Mouse (Mus musculus) testis, adult 2 months (tissue): ENCODE measurements around the gene Zc3h7b.

Experiments used
- CTCF ChIP-seq: fragments of 200-500 bp; IDR thresholded peaks from 2 replicates; pipeline ENCODE4 v1.5.1; 2012; ENCODE audit warnings: low read depth, mild to moderate bottlenecking, inconsistent platforms, low read length, moderate library complexity; ENCODE audit not compliant: control insufficient read depth, insufficient read depth, insufficient replicate concordance
- POLR2A ChIP-seq: fragments of 200-500 bp; IDR thresholded peaks from 2 replicates; pipeline ENCODE4 v1.6.1; 2012; ENCODE audit warnings: low read depth, mild to moderate bottlenecking, inconsistent platforms, low read length, moderate library complexity; ENCODE audit not compliant: control insufficient read depth

GRCm38 (mm10) chr15:81836124-81836821 is 91.4 kb downstream of the Zc3h7b start:
- TF ChIP-seq POLR2A, result no peak; the same call in 1 of the 2 replicates
- TF ChIP-seq CTCF, result no peak
